Mouse (Mus musculus): ENCODE measurements around the gene Emid1. TPM values are rescaled to one million over a fixed set of nuclear protein-coding genes. Genes with fewer than 3 reads are reported as not detected.

Emid1 gene
- polyA plus RNA-seq, 1 experiment from 2014 or later, result 27.6 TPM

GRCm38 (mm10) chr11:5135914-5136313 is 16.1 kb downstream of the Emid1 start:
- Histone ChIP-seq H3K9me3 (no peaks in the 10 kb centered on the region), H3K4me3 (no peak overlapping the region), H3K27me3 (replicated peaks) (no peaks in the 10 kb centered on the region), H3K4me1 (peaks cover 7% of the 10 kb centered on the region), H3K4me2 (replicated peaks) (no peak overlapping the region), H3K27ac (no peak overlapping the region), H3K36me3 (no peaks in the 10 kb centered on the region), H3K9ac (no peak overlapping the region)
- no peak for ATAC-seq (ENCODE audit: low FRiP score, low read depth)
- WGBS, result 82% methylated on average over 11 of the region's 11 CpGs

DNA sequence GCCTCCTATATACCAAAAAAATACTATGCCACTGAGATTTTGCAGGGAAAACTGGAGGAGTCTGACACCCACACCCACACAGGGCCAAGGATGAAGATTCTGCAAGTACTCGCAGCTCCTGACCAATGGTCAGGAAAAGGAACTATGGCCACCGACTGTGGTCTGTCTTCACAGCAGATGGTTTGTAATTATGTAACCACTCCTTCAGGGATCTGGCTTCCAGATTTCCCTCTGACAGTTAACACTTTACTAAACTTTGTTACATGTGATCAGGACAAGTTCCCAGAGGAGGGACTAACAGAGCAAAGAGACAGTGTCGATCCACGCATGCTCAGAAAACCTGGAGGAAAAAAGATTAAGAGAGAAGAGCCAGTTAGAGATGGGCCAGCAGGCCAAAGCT is 19.3 kb downstream of the Emid1 start:
- no peak for ATAC-seq (ENCODE audit: low FRiP score, low read depth)
- H3K9ac ChIP-seq, result no peak overlapping the region
- no peaks in the 10 kb centered on the region for H3K9me3 ChIP-seq
- WGBS, result 87% methylated on average over 4 of the region's 4 CpGs
- peaks cover 28% of the 10 kb centered on the region for H3K4me1 ChIP-seq
- H3K4me2 ChIP-seq (replicated peaks), result no peak overlapping the region
- no peaks in the 10 kb centered on the region for H3K36me3 ChIP-seq
- no peak overlapping the region for H3K27ac ChIP-seq
- no peak overlapping the region for H3K4me3 ChIP-seq
- no peaks in the 10 kb centered on the region for H3K27me3 ChIP-seq (replicated peaks)

GRCm38 (mm10) chr11:5130111-5130665 is 21.9 kb downstream of the Emid1 start:
- Histone ChIP-seq H3K4me2 (replicated peaks) (no peak overlapping the region), H3K9me3 (no peaks in the 10 kb centered on the region), H3K4me1 (peaks cover 29% of the 10 kb centered on the region), H3K36me3 (no peaks in the 10 kb centered on the region), H3K4me3 (no peak overlapping the region), H3K9ac (no peak overlapping the region), H3K27me3 (replicated peaks) (no peaks in the 10 kb centered on the region), H3K27ac (no peak overlapping the region)
- 0 out of 2 replicates have a peak, but pooled peaks have one; percentile 11 for ATAC-seq (ENCODE audit: low FRiP score, low read depth)
- whole genome bisulfite sequencing, result 57% methylated on average over 4 of the region's 4 CpGs

- Histone ChIP-seq H3K4me2 (replicated peaks) (peak overlapping the region; percentile 47), H3K9me3 (no peaks in the 10 kb centered on the region), H3K4me1 (peaks cover 29% of the 10 kb centered on the region), H3K36me3 (no peaks in the 10 kb centered on the region), H3K9ac (no peak overlapping the region), H3K27ac (peak overlapping the region; percentile 80; the same call in 1 of the 2 replicates), H3K4me3 (peak overlapping the region; percentile 10; the same call in 1 of the 2 replicates), H3K27me3 (replicated peaks) (no peaks in the 10 kb centered on the region)
- peak; percentile 86 for ATAC-seq (ENCODE audit: low FRiP score, low read depth)
- WGBS, result 7% methylated on average over 5 of the region's 5 CpGs
Measured at GRCm38 (mm10) chr11:5129035-5129480, 23.0 kb downstream of the Emid1 start.

- Histone ChIP-seq H3K9ac (no peak overlapping the region), H3K9me3 (no peaks in the 10 kb centered on the region), H3K4me1 (peaks cover 29% of the 10 kb centered on the region), H3K4me3 (no peak overlapping the region), H3K36me3 (no peaks in the 10 kb centered on the region; the same call in 1 of the 2 replicates), H3K27ac (no peak overlapping the region), H3K4me2 (replicated peaks) (no peak overlapping the region), H3K27me3 (replicated peaks) (no peaks in the 10 kb centered on the region)
- ATAC-seq (ENCODE audit: low FRiP score, low read depth), result no peak
- WGBS, result 73% methylated on average over 4 of the region's 4 CpGs
Measured at GRCm38 (mm10) chr11:5125713-5126112, 26.3 kb downstream of the Emid1 start.

- H3K27ac ChIP-seq, result no peak overlapping the region
- H3K4me1 ChIP-seq, result no peaks in the 10 kb centered on the region
- no peaks in the 10 kb centered on the region for H3K9me3 ChIP-seq
- 29% methylated on average over 13 of the region's 13 CpGs for WGBS
- ATAC-seq (ENCODE audit: low FRiP score, low read depth), result peak; percentile 48; the same call in 1 of the 2 replicates
- H3K4me3 ChIP-seq, result no peak overlapping the region
- no peaks in the 10 kb centered on the region for H3K27me3 ChIP-seq (replicated peaks)
- no peak overlapping the region for H3K9ac ChIP-seq
- no peak overlapping the region for H3K4me2 ChIP-seq (replicated peaks)
- H3K36me3 ChIP-seq, result no peaks in the 10 kb centered on the region
Measured at GRCm38 (mm10) chr11:5114931-5115581, 37.0 kb downstream of the Emid1 start.

DNA sequence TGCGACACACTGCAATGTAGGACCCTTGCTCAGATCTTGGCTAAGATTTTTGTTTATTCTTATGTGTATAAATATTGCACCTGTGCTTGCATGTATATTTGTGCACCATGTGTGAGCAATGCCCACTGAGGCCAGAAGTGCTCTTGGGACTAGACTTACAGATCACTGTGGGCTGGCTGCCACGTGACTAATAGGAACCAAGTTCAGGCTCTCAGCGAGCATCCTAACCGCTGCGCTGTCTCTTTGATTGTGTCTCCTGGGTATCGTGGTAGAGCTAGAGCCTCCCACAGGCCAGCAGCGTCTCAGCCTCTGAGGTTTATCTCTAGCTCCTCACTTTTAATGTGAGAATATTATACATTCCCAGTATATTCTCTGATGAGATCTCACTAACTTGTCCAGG is 38.4 kb downstream of the Emid1 start:
- Histone ChIP-seq H3K36me3 (peaks cover 5% of the 10 kb centered on the region; the same call in 1 of the 2 replicates), H3K9me3 (no peaks in the 10 kb centered on the region), H3K4me3 (no peak overlapping the region), H3K4me2 (replicated peaks) (no peak overlapping the region), H3K27ac (no peak overlapping the region), H3K27me3 (replicated peaks) (no peaks in the 10 kb centered on the region), H3K9ac (no peak overlapping the region), H3K4me1 (no peaks in the 10 kb centered on the region)
- no peak for ATAC-seq (ENCODE audit: low FRiP score, low read depth)
- WGBS, result 80% methylated on average over 7 of the region's 7 CpGs

DNA sequence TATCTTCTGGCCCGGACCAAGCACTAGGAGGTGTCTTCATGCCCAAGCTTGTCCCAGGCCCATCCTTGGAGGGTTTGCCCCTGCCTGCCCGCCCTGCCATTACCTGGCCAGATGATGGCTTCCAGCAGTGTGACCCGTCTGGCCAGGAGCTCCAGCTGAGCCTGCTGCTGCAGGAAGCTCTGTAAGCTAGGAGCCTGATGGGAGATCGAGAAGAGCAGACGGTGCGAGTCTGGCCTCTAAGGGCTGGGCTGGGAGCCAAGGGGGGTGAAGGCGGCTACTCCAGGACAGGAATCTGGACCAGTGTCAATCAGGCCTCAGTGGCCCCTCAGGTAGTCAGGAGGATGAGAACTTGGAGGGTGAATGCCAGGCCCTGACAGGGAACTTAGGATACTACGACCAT is 42.6 kb downstream of the Emid1 start:
- WGBS, result 82% methylated on average over 8 of the region's 8 CpGs
- no peak overlapping the region for H3K9ac ChIP-seq
- no peaks in the 10 kb centered on the region for H3K27me3 ChIP-seq (replicated peaks)
- H3K9me3 ChIP-seq, result no peaks in the 10 kb centered on the region
- H3K36me3 ChIP-seq, result peaks cover 18% of the 10 kb centered on the region; the same call in 1 of the 2 replicates
- H3K4me3 ChIP-seq, result no peak overlapping the region
- H3K27ac ChIP-seq, result no peak overlapping the region
- H3K4me2 ChIP-seq (replicated peaks), result no peak overlapping the region
- 0 out of 2 replicates have a peak, but pooled peaks cover 3% of the 10 kb centered on the region for H3K4me1 ChIP-seq
- ATAC-seq (ENCODE audit: low FRiP score, low read depth), result no peak

GRCm38 (mm10) chr11:5103986-5104509 is 48.0 kb downstream of the Emid1 start:
- 86% methylated on average over 4 of the region's 4 CpGs for WGBS
- Histone ChIP-seq H3K4me1 (peaks cover 14% of the 10 kb centered on the region), H3K9me3 (no peaks in the 10 kb centered on the region), H3K27ac (no peak overlapping the region), H3K9ac (no peak overlapping the region), H3K27me3 (replicated peaks) (no peaks in the 10 kb centered on the region), H3K4me3 (no peak overlapping the region), H3K36me3 (peaks cover 21% of the 10 kb centered on the region; the same call in 1 of the 2 replicates), H3K4me2 (replicated peaks) (no peak overlapping the region)
- no peak for ATAC-seq (ENCODE audit: low FRiP score, low read depth)

- WGBS, result 91% methylated on average over 7 of the region's 7 CpGs
- peaks cover 21% of the 10 kb centered on the region; the same call in 1 of the 2 replicates for H3K36me3 ChIP-seq
- no peak overlapping the region for H3K4me2 ChIP-seq (replicated peaks)
Measured at GRCm38 (mm10) chr11:5102384-5102783, 49.7 kb downstream of the Emid1 start.

GRCm38 (mm10) chr11:5101641-5102040 is 50.4 kb downstream of the Emid1 start:
- no peak overlapping the region for H3K9ac ChIP-seq
- peaks cover 21% of the 10 kb centered on the region; the same call in 1 of the 2 replicates for H3K36me3 ChIP-seq
- no peak overlapping the region for H3K4me3 ChIP-seq
- 76% methylated on average over 6 of the region's 6 CpGs for WGBS
- H3K4me1 ChIP-seq, result peaks cover 23% of the 10 kb centered on the region
- H3K4me2 ChIP-seq (replicated peaks), result peak overlapping the region; percentile 92; the same call in 1 of the 2 replicates
- no peak overlapping the region for H3K27ac ChIP-seq
- ATAC-seq (ENCODE audit: low FRiP score, low read depth), result no peak
- H3K27me3 ChIP-seq (replicated peaks), result no peaks in the 10 kb centered on the region
- no peaks in the 10 kb centered on the region for H3K9me3 ChIP-seq

More at GRCm38 (mm10) chr11:5102384-5102783, 49.7 kb downstream of the Emid1 start:
- ATAC-seq (ENCODE audit: low FRiP score, low read depth), result no peak
- peaks cover 16% of the 10 kb centered on the region for H3K4me1 ChIP-seq
- H3K27ac ChIP-seq, result no peak overlapping the region
- no peaks in the 10 kb centered on the region for H3K27me3 ChIP-seq (replicated peaks)
- H3K4me3 ChIP-seq, result no peak overlapping the region
- no peaks in the 10 kb centered on the region for H3K9me3 ChIP-seq
- no peak overlapping the region for H3K9ac ChIP-seq

- H3K4me1 ChIP-seq, result peaks cover 30% of the 10 kb centered on the region
- peak overlapping the region; percentile 92 for H3K4me2 ChIP-seq (replicated peaks)
- WGBS, result 44% methylated on average over 5 of the region's 5 CpGs
- 0 out of 2 replicates have a peak overlapping the region, but pooled peaks have one; percentile 99 for H3K9ac ChIP-seq
- peaks cover 21% of the 10 kb centered on the region; the same call in 1 of the 2 replicates for H3K36me3 ChIP-seq
- H3K27me3 ChIP-seq (replicated peaks), result no peaks in the 10 kb centered on the region
- H3K9me3 ChIP-seq, result no peaks in the 10 kb centered on the region
- peak overlapping the region; percentile 99 for H3K4me3 ChIP-seq
- no peak for ATAC-seq (ENCODE audit: low FRiP score, low read depth)
- no peak overlapping the region for H3K27ac ChIP-seq
Measured at GRCm38 (mm10) chr11:5100801-5101200, 51.3 kb downstream of the Emid1 start.
